Mouse (Mus musculus) lung, adult 18-20 months (tissue): ENCODE data around the gene Arhgap40.

Source experiments
- DNase-seq, 2 experiments: peaks; one replicate each; pipeline ENCODE4 v3.0.0; 2022; ENCODE audit warnings: mixed read lengths in 2 of 2

Arhgap40 gene

GRCm38 (mm10) chr2:158550067-158550466 is 37.5 kb downstream of the Arhgap40 start:
- DNase-seq: peak; percentile 65 to 72

GRCm38 (mm10) chr2:158554366-158554765 is 41.8 kb downstream of the Arhgap40 start:
- no peak for DNase-seq

GRCm38 (mm10) chr2:158555252-158555651 is 42.7 kb downstream of the Arhgap40 start:
- DNase-seq: peak; percentile 58 to 69

GRCm38 (mm10) chr2:158555812-158556211 is 43.2 kb downstream of the Arhgap40 start:
- no peak for DNase-seq

GRCm38 (mm10) chr2:158556225-158556624 is 43.6 kb downstream of the Arhgap40 start:
- DNase-seq: peak; percentile 55 to 63

GRCm38 (mm10) chr2:158556750-158557149 is 44.2 kb downstream of the Arhgap40 start:
- no peak for DNase-seq

GRCm38 (mm10) chr2:158559945-158560344 is 47.3 kb downstream of the Arhgap40 start:
- DNase-seq: no peak

- no peak for DNase-seq
Measured at GRCm38 (mm10) chr2:158560801-158561200, 48.2 kb downstream of the Arhgap40 start.

- no peak for DNase-seq
Measured at GRCm38 (mm10) chr2:158561371-158562144, 49.0 kb downstream of the Arhgap40 start.

GRCm38 (mm10) chr2:158570421-158571081 is 58.0 kb downstream of the Arhgap40 start:
- peak; percentile 19 to 26 for DNase-seq

GRCm38 (mm10) chr2:158579979-158580378 is 67.4 kb downstream of the Arhgap40 start:
- no peak for DNase-seq

GRCm38 (mm10) chr2:158584621-158585358 is 72.2 kb downstream of the Arhgap40 start:
- peak in 1 of 2 experiments; percentile 5 for DNase-seq

- DNase-seq: no peak
Measured at GRCm38 (mm10) chr2:158588524-158589271, 76.1 kb downstream of the Arhgap40 start.

- no peak for DNase-seq
Measured at GRCm38 (mm10) chr2:158590495-158590894, 77.9 kb downstream of the Arhgap40 start.

- no peak for DNase-seq
Measured at GRCm38 (mm10) chr2:158591286-158591685, 78.7 kb downstream of the Arhgap40 start.

- no peak for DNase-seq
Measured at GRCm38 (mm10) chr2:158593371-158593770, 80.8 kb downstream of the Arhgap40 start.

- no peak for DNase-seq
Measured at GRCm38 (mm10) chr2:158595103-158595502, 82.5 kb downstream of the Arhgap40 start.

GRCm38 (mm10) chr2:158595577-158595976 is 83.0 kb downstream of the Arhgap40 start:
- no peak for DNase-seq

GRCm38 (mm10) chr2:158596803-158597202 is 84.2 kb downstream of the Arhgap40 start:
- DNase-seq: no peak
